Mouse (Mus musculus) thymus, postnatal 10 days (tissue): ENCODE measurements around the gene Gm28553.
"Not testable (repeated sequence)": the region's sequence is repeated elsewhere in the genome, so short reads cannot be mapped to it uniquely, and the experiment has no call there.

Source experiments
- DNase-seq, 2 experiments: peaks; one replicate each; pipeline ENCODE4 v3.0.0; 2021; ENCODE audit warnings: low spot score in 2 of 2

The Gm28553 gene

DNA sequence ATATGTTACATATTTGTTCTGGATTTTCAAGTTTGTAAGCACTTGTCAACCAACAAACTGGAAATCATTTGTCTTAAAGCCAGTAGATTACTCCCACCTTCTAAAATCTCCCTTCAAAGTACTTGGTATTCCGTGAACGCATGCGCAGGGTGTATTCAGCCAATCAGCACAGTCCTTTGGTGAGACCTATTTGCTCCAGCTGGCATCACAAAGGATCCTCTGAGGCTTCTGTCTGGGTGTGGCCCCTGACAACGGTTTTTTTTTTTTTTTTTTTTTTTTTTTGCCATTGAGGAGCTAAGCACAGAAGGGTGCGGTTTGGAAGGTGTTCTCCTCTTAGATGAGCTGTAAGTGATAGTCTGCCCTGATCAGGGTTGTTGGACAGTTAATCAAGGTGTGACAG lies at the start of gene Gm28553:
Gm28553 (plus strand) TSS at position 301 of the 400 bp plus-strand sequence.
- not testable (repeated sequence) for DNase-seq
